Mouse (Mus musculus) E14TG2a.4 (cell line): Measurements from ENCODE around the gene Hoxc6.

Source experiments
- CTCF ChIP-seq: conservative IDR thresholded peaks from 2 replicates; pipeline ENCODE4 v1.5.1; 2014; ENCODE audit warnings: low read length
- NANOG ChIP-seq: IDR thresholded peaks from 2 replicates; pipeline ENCODE4 v1.6.1; 2014; ENCODE audit warnings: borderline replicate concordance, low read length, mixed read lengths
- POU5F1 ChIP-seq: IDR thresholded peaks from 2 replicates; pipeline ENCODE4 v1.6.1; 2014; ENCODE audit warnings: low read length, borderline replicate concordance

- no peak for TF ChIP-seq CTCF
- TF ChIP-seq POU5F1: no peak
- TF ChIP-seq NANOG: no peak
Measured at GRCm38 (mm10) chr15:103051670-103052069, 53.6 kb downstream of the Hoxc6 start.
